Mouse (Mus musculus) forebrain, embryonic 14.5 days (tissue): ENCODE data around the gene Ggta1. TPM values are rescaled to one million over a fixed set of nuclear protein-coding genes. Genes with fewer than 3 reads are reported as not detected.
"Not testable (repeated sequence)": the region's sequence is repeated elsewhere in the genome, so short reads cannot be mapped to it uniquely, and the experiment has no call there.

Experiments used
- ATAC-seq: fragments of 200-750 bp; cut with Nextera tagmentation; 2 replicates; pipeline ENCODE4 v1.8.0; 2017; ENCODE audit warnings: mild to moderate bottlenecking, moderate library complexity
- DNase-seq: peaks from one replicate; pipeline ENCODE4 v3.0.0-alpha.2; 2015; ENCODE audit warnings: low spot score
- H3K27ac ChIP-seq: fragments of 300-500 bp; sonication (generic); 2 replicates; pipeline ENCODE4 v1.5.1; 2014; ENCODE audit warnings: low read depth, mild to moderate bottlenecking, control low read depth, low read length, moderate library complexity
- H3K27me3 ChIP-seq: fragments of 300-500 bp; sonication (generic); replicated peaks from 2 replicates; pipeline ENCODE4 v1.6.1; 2014; ENCODE audit warnings: low read length, control low read depth, mixed read lengths; ENCODE audit not compliant: control insufficient read depth, insufficient read depth
- H3K36me3 ChIP-seq: fragments of 300-500 bp; sonication (generic); 2 replicates; pipeline ENCODE4 v1.6.1; 2014; ENCODE audit warnings: low read length, control low read depth; ENCODE audit not compliant: control insufficient read depth, insufficient read depth
- H3K4me1 ChIP-seq: fragments of 300-500 bp; sonication (generic); 2 replicates; pipeline ENCODE4 v1.6.1; 2014; ENCODE audit warnings: antibody characterized with exemption, low read length, control low read depth; ENCODE audit not compliant: control insufficient read depth, insufficient read depth
- H3K4me2 ChIP-seq: fragments of 300-500 bp; sonication (generic); 2 replicates; pipeline ENCODE4 v1.6.1; 2014; ENCODE audit warnings: mild to moderate bottlenecking, control low read depth, low read length
- H3K4me3 ChIP-seq: fragments of 300-500 bp; sonication (generic); 2 replicates; pipeline ENCODE4 v1.5.1; 2014; ENCODE audit warnings: low read depth, low read length, control low read depth
- H3K9ac ChIP-seq: fragments of 300-500 bp; sonication (generic); 2 replicates; pipeline ENCODE4 v1.6.1; 2014; ENCODE audit warnings: mild to moderate bottlenecking, low read length, control low read depth, moderate library complexity
- H3K9me3 ChIP-seq: fragments of 300-500 bp; sonication (generic); replicated peaks from 2 replicates; pipeline ENCODE4 v1.6.1; 2016; ENCODE audit warnings: low read length, control low read depth, mixed read lengths; ENCODE audit not compliant: control insufficient read depth
- WGBS: fragments of 180-500 bp; shearing (Covaris S2); extraction: QIAGEN DNeasy Blood & Tissue Kit; methylation state at CpG from one replicate; pipeline ENCODE4 v1.1.7; 2014; 5-methylcytosine and 5-hydroxymethylcytosine counted together
- polyA plus RNA-seq: library from polyadenylated mRNA; unstranded; fragments of >200 nt; fragmentation: Nextera tagmentation; extraction: Ambion mirVana; gene quantifications from 2 replicates; pipeline ENCODE4 v1.2.1, GENCODE M21; 2014

The Ggta1 gene
- polyA plus RNA-seq, 1 experiment from 2014 or later, result 6.1 TPM

- ATAC-seq (no peak), DNase-seq (no peak)
- Histone ChIP-seq H3K9me3 (no peaks in the 10 kb centered on the region), H3K27me3 (0 out of 2 replicates have a peak, but pooled peaks cover 5% of the 10 kb centered on the region), H3K4me3 (no peak overlapping the region), H3K4me1 (peaks cover 9% of the 10 kb centered on the region; the same call in 1 of the 2 replicates), H3K36me3 (no peaks in the 10 kb centered on the region), H3K4me2 (no peak overlapping the region), H3K27ac (no peak overlapping the region), H3K9ac (no peak overlapping the region)
Observed at GRCm38 (mm10) chr2:35459316-35459715, 3.7 kb downstream of the Ggta1 start.

- H3K4me1 ChIP-seq, result peaks cover 9% of the 10 kb centered on the region; the same call in 1 of the 2 replicates
- H3K9ac ChIP-seq, result no peak overlapping the region
- H3K4me2 ChIP-seq, result no peak overlapping the region
- WGBS, result 79% methylated on average over 4 of the region's 4 CpGs
- no peaks in the 10 kb centered on the region for H3K9me3 ChIP-seq
- no peak for ATAC-seq
- 0 out of 2 replicates have a peak, but pooled peaks cover 5% of the 10 kb centered on the region for H3K27me3 ChIP-seq
- DNase-seq, result no peak
- H3K27ac ChIP-seq, result no peak overlapping the region
- H3K4me3 ChIP-seq, result no peak overlapping the region
- H3K36me3 ChIP-seq, result no peaks in the 10 kb centered on the region
Observed at GRCm38 (mm10) chr2:35458421-35458820, 4.6 kb downstream of the Ggta1 start.

- Histone ChIP-seq H3K27ac (no peak overlapping the region), H3K9ac (no peak overlapping the region), H3K27me3 (no peaks in the 10 kb centered on the region), H3K4me1 (no peaks in the 10 kb centered on the region), H3K4me3 (no peak overlapping the region), H3K36me3 (no peaks in the 10 kb centered on the region), H3K4me2 (no peak overlapping the region), H3K9me3 (no peaks in the 10 kb centered on the region)
- 81% methylated on average over 3 of the region's 3 CpGs for WGBS
- ATAC-seq (no peak), DNase-seq (no peak)
Observed at GRCm38 (mm10) chr2:35453736-35454135, 9.3 kb downstream of the Ggta1 start.

- not testable (repeated sequence) for H3K9me3 ChIP-seq, H3K4me3 ChIP-seq, ATAC-seq, H3K4me2 ChIP-seq, DNase-seq, H3K9ac ChIP-seq, H3K27me3 ChIP-seq, H3K4me1 ChIP-seq, H3K27ac ChIP-seq, H3K36me3 ChIP-seq
- WGBS, result 90% methylated on average over 6 of the region's 6 CpGs
Observed at GRCm38 (mm10) chr2:35452695-35453094, 10.3 kb downstream of the Ggta1 start.

GRCm38 (mm10) chr2:35451484-35452050 lies 11.5 kb downstream of the Ggta1 start:
- Histone ChIP-seq H3K27me3 (no peaks in the 10 kb centered on the region), H3K4me1 (no peaks in the 10 kb centered on the region), H3K4me2 (no peak overlapping the region), H3K4me3 (no peak overlapping the region), H3K36me3 (no peaks in the 10 kb centered on the region), H3K9me3 (no peaks in the 10 kb centered on the region), H3K27ac (no peak overlapping the region), H3K9ac (no peak overlapping the region)
- WGBS, result 92% methylated on average over 5 of the region's 5 CpGs
- DNase-seq, result no peak
- ATAC-seq, result no peak

GRCm38 (mm10) chr2:35450856-35451255 lies 12.2 kb downstream of the Ggta1 start:
- Histone ChIP-seq H3K27me3 (no peaks in the 10 kb centered on the region), H3K36me3 (no peaks in the 10 kb centered on the region), H3K4me1 (no peaks in the 10 kb centered on the region), H3K4me2 (no peak overlapping the region), H3K27ac (no peak overlapping the region), H3K4me3 (no peak overlapping the region), H3K9ac (no peak overlapping the region), H3K9me3 (no peaks in the 10 kb centered on the region)
- 71% methylated on average over 4 of the region's 4 CpGs for WGBS
- no peak for DNase-seq
- ATAC-seq, result no peak

GRCm38 (mm10) chr2:35449687-35450622 lies 13.1 kb downstream of the Ggta1 start:
- Histone ChIP-seq H3K4me1 (no peaks in the 10 kb centered on the region), H3K36me3 (no peaks in the 10 kb centered on the region), H3K9me3 (no peaks in the 10 kb centered on the region), H3K4me3 (no peak overlapping the region), H3K9ac (no peak overlapping the region), H3K27ac (no peak overlapping the region), H3K27me3 (no peaks in the 10 kb centered on the region), H3K4me2 (no peak overlapping the region)
- ATAC-seq (no peak), DNase-seq (no peak)
- 84% methylated on average over 12 of the region's 12 CpGs for WGBS

GRCm38 (mm10) chr2:35448914-35449670 lies 13.9 kb downstream of the Ggta1 start:
- no peak for ATAC-seq

More at GRCm38 (mm10) chr2:35448914-35449670, 13.9 kb downstream of the Ggta1 start:
- DNase-seq, result no peak
- no peaks in the 10 kb centered on the region for H3K36me3 ChIP-seq
- no peak overlapping the region for H3K27ac ChIP-seq
- H3K4me1 ChIP-seq, result no peaks in the 10 kb centered on the region
- H3K4me3 ChIP-seq, result no peak overlapping the region
- no peaks in the 10 kb centered on the region for H3K27me3 ChIP-seq
- H3K4me2 ChIP-seq, result no peak overlapping the region
- 88% methylated on average over 9 of the region's 9 CpGs for WGBS
- H3K9ac ChIP-seq, result no peak overlapping the region
- no peaks in the 10 kb centered on the region for H3K9me3 ChIP-seq
